34 mouse cellular contexts compared by ENCODE assay signal in the genomic region with DNA sequence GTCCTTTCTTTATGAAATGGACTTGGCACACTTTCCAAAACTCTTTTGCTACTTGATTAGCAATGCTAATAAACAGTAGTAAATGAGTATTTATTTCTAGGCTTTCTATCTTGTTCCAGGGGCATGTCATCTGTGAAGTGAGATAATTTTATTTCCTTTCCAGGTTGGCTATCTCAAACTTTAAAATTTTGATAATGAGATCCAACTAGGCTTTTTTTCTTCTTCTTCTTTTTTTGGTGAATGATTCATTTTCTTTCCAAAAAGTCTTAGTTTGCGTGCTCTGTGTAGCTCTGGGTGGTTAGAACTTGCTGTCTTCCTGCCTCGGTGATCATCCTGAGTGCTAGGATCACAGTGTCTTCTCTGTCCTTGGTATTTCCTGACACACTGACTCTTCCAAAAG.
"Had no signal": no experiment of that assay in that cellular context is flagged by ENCODE, and none has a peak within 500 bp of the region (broad histone marks: within the 10 kb centered on the region; RNA-seq: fewer than 3 reads in every experiment).

No protein-coding gene starts in this region.

- H3K4me2 ChIP-seq: heart, embryonic 11.5 days; heart, embryonic 12.5 days; heart, embryonic 13.5 days; heart, embryonic 15.5 days; hindbrain, embryonic 12.5 days; hindbrain, embryonic 13.5 days; hindbrain, embryonic 14.5 days; hindbrain, embryonic 15.5 days; intestine, embryonic 15.5 days; kidney, embryonic 15.5 days had no signal

- H3K9ac ChIP-seq: heart, embryonic 12.5 days; heart, embryonic 13.5 days; heart, embryonic 15.5 days; hindbrain, embryonic 12.5 days; hindbrain, embryonic 13.5 days; hindbrain, embryonic 14.5 days; hindbrain, embryonic 15.5 days; intestine, embryonic 15.5 days; kidney, embryonic 15.5 days had no signal

- H3K27ac ChIP-seq: heart, embryonic 10.5 days; heart, embryonic 13.5 days; heart, embryonic 15.5 days; hindbrain, embryonic 10.5 days; hindbrain, embryonic 12.5 days; hindbrain, embryonic 13.5 days; hindbrain, embryonic 14.5 days; hindbrain, embryonic 15.5 days; hindbrain, postnatal 0 days; intestine, embryonic 15.5 days; kidney, embryonic 15.5 days; kidney, postnatal 0 days; layer of hippocampus, adult 2 months had no signal

- ATAC-seq: hindbrain, embryonic 16.5 days; hindbrain, postnatal 0 days; intestine, embryonic 15.5 days; intestine, embryonic 16.5 days; intestine, postnatal 0 days had no signal

- DNase-seq: heart, postnatal 10 days; heart, postnatal 14 days; heart, postnatal 36 days; heart, postnatal 4 days; kidney, adult 11 months; kidney, adult 18-20 months; kidney, adult 2 months; kidney, adult 8-10 months; kidney, adult 9 months; kidney, postnatal 10 days; kidney, postnatal 14 days; kidney, postnatal 25 days; kidney, postnatal 36 days; kidney, postnatal 4 days; layer of hippocampus, adult 9-11 months; layer of hippocampus, postnatal 36 days had no signal

- H3K27me3 ChIP-seq: heart, embryonic 12.5 days; heart, embryonic 13.5 days; heart, embryonic 15.5 days; hindbrain, embryonic 12.5 days; hindbrain, embryonic 13.5 days; hindbrain, embryonic 15.5 days; intestine, embryonic 15.5 days; kidney, embryonic 15.5 days had no signal

- H3K4me1 ChIP-seq: hindbrain, embryonic 10.5 days; hindbrain, embryonic 12.5 days; hindbrain, embryonic 13.5 days; hindbrain, embryonic 15.5 days; intestine, embryonic 15.5 days; kidney, embryonic 15.5 days had no signal

- H3K4me3 ChIP-seq: heart, embryonic 10.5 days; heart, embryonic 12.5 days; heart, embryonic 13.5 days; heart, embryonic 15.5 days; hindbrain, embryonic 10.5 days; hindbrain, embryonic 12.5 days; hindbrain, embryonic 13.5 days; hindbrain, embryonic 15.5 days; intestine, embryonic 15.5 days; kidney, embryonic 15.5 days; layer of hippocampus, adult 2 months had no signal

- H3K9me3 ChIP-seq: heart, embryonic 10.5 days; heart, embryonic 13.5 days; heart, embryonic 15.5 days; hindbrain, embryonic 10.5 days; hindbrain, embryonic 12.5 days; hindbrain, embryonic 13.5 days; hindbrain, embryonic 15.5 days; intestine, embryonic 15.5 days; kidney, embryonic 15.5 days had no signal
